Mouse (Mus musculus) neural tube, embryonic 12.5 days (tissue): ENCODE data around the gene Qsox1. TPM values are rescaled to one million over a fixed set of nuclear protein-coding genes. Genes with fewer than 3 reads are reported as not detected.
A peak's percentile ranks its signal among the peaks of the same experiment; 100 is the strongest.

Source experiments
- ATAC-seq: fragments of 200-750 bp; cut with Nextera tagmentation; 2 replicates; pipeline ENCODE4 v1.8.0; 2017; ENCODE audit warnings: low read depth, mild to moderate bottlenecking, moderate TSS enrichment, moderate library complexity; ENCODE audit not compliant: low FRiP score
- H3K27ac ChIP-seq: fragments of 300-500 bp; sonication (generic); 2 replicates; pipeline ENCODE4 v1.5.1; 2016
- H3K27me3 ChIP-seq: fragments of 300-500 bp; sonication (generic); replicated peaks from 2 replicates; pipeline ENCODE4 v1.6.1; 2016; ENCODE audit warnings: mild to moderate bottlenecking
- H3K36me3 ChIP-seq: fragments of 300-500 bp; sonication (generic); 2 replicates; pipeline ENCODE4 v1.6.1; 2016; ENCODE audit warnings: mild to moderate bottlenecking
- H3K4me1 ChIP-seq: fragments of 300-500 bp; sonication (generic); 2 replicates; pipeline ENCODE4 v1.6.1; 2016
- H3K4me2 ChIP-seq: fragments of 300-500 bp; sonication (generic); replicated peaks from 2 replicates; pipeline ENCODE4 v1.6.1; 2016; ENCODE audit warnings: mild to moderate bottlenecking
- H3K4me3 ChIP-seq: fragments of 300-500 bp; sonication (generic); 2 replicates; pipeline ENCODE4 v1.5.1; 2016
- H3K9ac ChIP-seq: fragments of 300-500 bp; sonication (generic); 2 replicates; pipeline ENCODE4 v1.6.1; 2016; ENCODE audit warnings: mild to moderate bottlenecking
- H3K9me3 ChIP-seq: fragments of 300-500 bp; sonication (generic); 2 replicates; pipeline ENCODE4 v1.6.1; 2016; ENCODE audit warnings: mild to moderate bottlenecking
- WGBS: fragments of 180-500 bp; shearing (Covaris S2); methylation state at CpG from one replicate; pipeline ENCODE4 v1.1.7; 2016; 5-methylcytosine and 5-hydroxymethylcytosine counted together
- polyA plus RNA-seq: library from polyadenylated mRNA; unstranded; fragments of >200 nt; fragmentation: Nextera tagmentation; extraction: Ambion mirVana; gene quantifications from 2 replicates; pipeline ENCODE4 v1.2.1, GENCODE M21; 2016

Gene Qsox1
- polyA plus RNA-seq, 1 experiment from 2014 or later, result 23.1 TPM

DNA sequence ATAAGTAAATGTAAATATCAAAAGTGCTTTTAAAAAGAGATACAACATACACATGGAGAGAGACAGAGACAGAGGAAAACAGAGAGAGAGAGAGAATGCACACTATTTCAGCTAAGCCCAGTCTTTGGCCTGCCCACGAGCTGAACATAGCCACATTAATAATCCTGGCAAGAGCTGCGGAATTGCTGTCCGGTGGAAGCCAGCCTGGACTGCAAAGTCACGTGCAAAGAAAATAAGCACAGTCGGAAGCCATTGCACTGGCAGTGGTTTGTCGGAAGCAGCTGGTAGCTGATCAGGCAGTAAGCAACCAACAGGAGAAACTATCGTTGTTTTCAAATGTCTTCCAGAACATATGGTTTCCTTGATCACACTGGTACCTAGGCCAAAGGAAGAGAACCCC is 55.1 kb downstream of the Qsox1 start:
- H3K27me3 ChIP-seq, result peaks cover 67% of the 10 kb centered on the region

DNA sequence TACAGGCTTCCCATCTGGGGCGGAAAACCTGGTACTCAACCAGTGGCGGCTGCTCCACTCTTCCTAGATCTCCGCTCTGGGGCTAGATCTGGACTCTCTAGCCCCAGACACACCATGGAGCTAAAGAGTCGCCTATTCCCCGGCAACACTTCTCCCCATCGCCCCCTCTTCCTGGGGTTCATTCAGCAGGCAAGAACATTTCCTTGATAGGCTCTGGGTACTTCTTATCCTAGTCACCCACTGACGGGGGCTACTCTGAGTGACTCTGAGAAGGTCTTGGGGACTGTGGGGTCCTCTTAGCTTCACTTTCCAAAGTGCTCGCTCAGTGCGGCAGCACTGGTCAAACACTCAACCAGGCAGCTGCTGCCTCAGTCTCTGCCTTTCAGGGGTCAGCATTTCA is 59.3 kb downstream of the Qsox1 start:
- no peak overlapping the region for H3K27ac ChIP-seq
- no peak overlapping the region for H3K9ac ChIP-seq
- H3K27me3 ChIP-seq, result peaks cover 77% of the 10 kb centered on the region
- no peak overlapping the region for H3K4me2 ChIP-seq
- peaks cover 6% of the 10 kb centered on the region for H3K4me1 ChIP-seq
- H3K36me3 ChIP-seq, result no peaks in the 10 kb centered on the region
- 72% methylated on average over 9 of the region's 9 CpGs for WGBS
- no peaks in the 10 kb centered on the region for H3K9me3 ChIP-seq
- no peak for ATAC-seq
- no peak overlapping the region for H3K4me3 ChIP-seq

More for the DNA sequence above, 55.1 kb downstream of the Qsox1 start:
- Histone ChIP-seq H3K27ac (no peak overlapping the region), H3K36me3 (no peaks in the 10 kb centered on the region), H3K9me3 (no peaks in the 10 kb centered on the region), H3K4me1 (no peaks in the 10 kb centered on the region; the same call in 1 of the 2 replicates), H3K4me3 (no peak overlapping the region), H3K4me2 (no peak overlapping the region), H3K9ac (no peak overlapping the region)
- no peak for ATAC-seq
- 60% methylated on average over 7 of the region's 7 CpGs for WGBS

DNA sequence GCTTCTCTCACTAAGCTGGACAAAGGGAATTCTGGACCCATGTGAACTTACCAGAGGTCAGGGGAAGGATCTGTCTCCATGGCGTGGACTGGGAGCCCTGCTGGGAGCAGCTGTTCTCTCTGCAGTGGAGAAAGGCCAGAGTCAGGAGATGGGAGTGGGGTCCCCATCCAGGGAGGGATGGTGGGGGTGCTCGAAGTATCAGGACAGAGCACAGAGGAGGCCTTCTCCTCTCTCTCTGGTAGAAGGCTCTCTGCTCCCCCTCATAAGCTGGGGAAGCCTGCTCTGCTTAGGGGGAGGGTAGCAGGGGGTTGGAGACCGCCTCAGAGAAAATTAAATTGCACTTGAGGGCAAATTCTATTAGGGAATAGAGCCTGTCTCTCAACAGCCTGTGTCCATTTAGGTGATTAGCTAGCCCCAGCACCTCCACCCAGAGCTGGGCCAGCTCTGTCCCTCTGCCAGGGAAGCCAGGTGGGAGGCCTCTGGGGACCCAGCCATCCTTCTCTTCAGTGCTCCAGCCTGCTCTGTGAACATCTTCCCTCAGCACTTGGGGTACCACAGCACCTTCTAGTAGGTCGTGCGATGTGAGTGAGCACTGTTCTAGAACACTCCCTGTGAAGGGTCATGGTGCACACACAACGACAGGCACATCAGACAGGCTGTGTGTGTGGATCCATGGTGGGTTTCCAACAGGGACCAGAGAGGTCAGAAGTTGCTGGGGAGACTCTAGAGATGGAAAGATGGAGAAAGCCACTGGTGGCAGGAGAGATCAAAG is 61.0 kb downstream of the Qsox1 start, which contains the start of gene Lhx4:
Gene Lhx4 (minus strand): TSS at position 201 of the 772 bp plus-strand sequence.
- Histone ChIP-seq H3K9me3 (no peaks in the 10 kb centered on the region), H3K9ac (no peak within 1 kb of the TSS), H3K4me1 (peaks cover 6% of the 10 kb centered on the region), H3K36me3 (no peaks in the 10 kb centered on the region), H3K4me2 (no peak within 1 kb of the TSS), H3K4me3 (no peak within 1 kb of the TSS), H3K27ac (no peak within 1 kb of the TSS), H3K27me3 (peaks cover 81% of the 10 kb centered on the region)
- WGBS, result 64% methylated on average over 6 of the region's 6 CpGs
- ATAC-seq, result peak; percentile 48; the same call in 1 of the 2 replicates

DNA sequence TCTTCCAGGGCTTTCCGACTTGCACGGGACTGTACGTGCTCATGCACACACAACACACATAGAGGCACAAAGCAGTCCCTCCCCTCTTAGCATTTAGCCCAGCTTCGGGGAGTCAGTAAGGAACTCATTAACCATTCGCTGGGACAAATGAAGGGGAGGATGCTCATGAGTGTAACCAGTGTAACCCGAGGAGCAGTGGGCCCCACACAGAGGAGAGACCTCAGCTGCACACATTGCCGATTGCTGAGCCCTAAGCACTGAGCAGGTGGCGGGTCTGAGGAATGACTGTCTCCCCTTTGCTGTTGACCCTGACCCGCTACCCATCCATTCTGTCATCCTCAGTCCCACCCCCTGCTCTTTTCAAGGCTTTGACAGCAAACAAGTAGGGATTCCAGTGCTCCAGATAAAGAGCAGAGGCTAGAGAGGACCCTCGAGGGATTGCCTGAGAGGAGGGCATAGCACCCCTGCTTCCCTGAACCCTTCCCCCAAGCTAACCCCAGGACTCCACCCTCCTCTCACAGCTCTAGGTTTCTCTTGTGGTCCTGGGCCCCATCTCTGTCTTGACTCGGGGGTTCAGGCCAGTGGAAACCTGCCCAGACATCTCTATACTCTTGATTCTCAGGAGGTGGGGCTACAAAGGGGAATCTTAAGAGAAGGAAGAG is 62.0 kb downstream of the Qsox1 start:
- Histone ChIP-seq H3K27me3 (peaks cover 91% of the 10 kb centered on the region), H3K4me2 (no peak overlapping the region), H3K4me1 (peaks cover 6% of the 10 kb centered on the region), H3K4me3 (no peak overlapping the region), H3K27ac (no peak overlapping the region), H3K36me3 (no peaks in the 10 kb centered on the region), H3K9me3 (no peaks in the 10 kb centered on the region), H3K9ac (no peak overlapping the region)
- peak; percentile 56 for ATAC-seq
- WGBS, result 8% methylated on average over 11 of the region's 11 CpGs

DNA sequence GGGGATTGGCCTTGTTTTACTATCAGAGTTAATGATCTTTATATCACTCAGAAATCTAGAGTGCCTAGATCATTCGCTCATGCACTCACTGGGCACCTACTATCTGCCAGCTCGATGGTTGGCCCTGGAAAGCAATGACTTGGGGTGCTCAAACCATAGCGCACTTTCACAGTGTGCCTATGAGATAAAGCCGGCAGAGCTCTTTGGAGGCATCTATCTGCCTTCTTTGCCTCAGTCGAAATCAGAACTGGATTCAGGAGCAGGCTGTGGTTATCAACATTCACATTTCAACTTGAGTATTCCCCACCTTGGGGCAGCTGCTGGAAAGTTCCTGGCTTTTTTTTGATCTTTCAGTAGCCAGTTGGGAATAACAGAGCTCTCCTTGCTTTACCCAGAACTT is 64.8 kb downstream of the Qsox1 start:
- Histone ChIP-seq H3K9ac (no peak overlapping the region), H3K4me3 (no peak overlapping the region), H3K9me3 (no peaks in the 10 kb centered on the region), H3K27me3 (peaks cover 89% of the 10 kb centered on the region), H3K36me3 (no peaks in the 10 kb centered on the region), H3K4me2 (no peak overlapping the region), H3K27ac (no peak overlapping the region), H3K4me1 (peaks cover 11% of the 10 kb centered on the region)
- ATAC-seq, result no peak
- WGBS, result 74% methylated on average over 5 of the region's 5 CpGs

DNA sequence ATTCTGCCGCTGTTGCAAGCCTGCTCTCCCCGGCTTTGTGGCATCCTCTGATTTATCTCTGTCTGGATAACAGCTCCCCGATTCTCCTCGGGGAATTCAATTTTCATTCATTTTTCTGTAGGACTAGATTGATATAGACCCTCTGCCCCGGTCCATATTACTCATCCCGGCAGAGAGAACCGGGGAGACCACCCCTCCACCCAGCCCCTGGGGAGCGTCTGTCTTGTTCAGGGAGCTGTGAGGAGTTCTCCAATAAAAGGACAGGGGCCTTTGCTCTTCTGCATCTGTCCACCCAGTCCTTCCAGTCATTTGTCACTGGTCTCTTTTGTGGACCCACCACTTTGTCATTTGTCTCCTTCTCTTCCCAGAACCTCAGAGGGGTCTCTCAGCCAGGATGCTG is 65.7 kb downstream of the Qsox1 start:
- no peak for ATAC-seq
- Histone ChIP-seq H3K9ac (no peak overlapping the region), H3K4me3 (no peak overlapping the region), H3K27me3 (peaks cover 89% of the 10 kb centered on the region), H3K9me3 (no peaks in the 10 kb centered on the region), H3K36me3 (no peaks in the 10 kb centered on the region), H3K4me2 (0 out of 2 replicates have a peak overlapping the region, but pooled peaks have one; percentile 21), H3K27ac (no peak overlapping the region), H3K4me1 (peaks cover 20% of the 10 kb centered on the region)
- WGBS, result 4% methylated on average over 8 of the region's 8 CpGs

DNA sequence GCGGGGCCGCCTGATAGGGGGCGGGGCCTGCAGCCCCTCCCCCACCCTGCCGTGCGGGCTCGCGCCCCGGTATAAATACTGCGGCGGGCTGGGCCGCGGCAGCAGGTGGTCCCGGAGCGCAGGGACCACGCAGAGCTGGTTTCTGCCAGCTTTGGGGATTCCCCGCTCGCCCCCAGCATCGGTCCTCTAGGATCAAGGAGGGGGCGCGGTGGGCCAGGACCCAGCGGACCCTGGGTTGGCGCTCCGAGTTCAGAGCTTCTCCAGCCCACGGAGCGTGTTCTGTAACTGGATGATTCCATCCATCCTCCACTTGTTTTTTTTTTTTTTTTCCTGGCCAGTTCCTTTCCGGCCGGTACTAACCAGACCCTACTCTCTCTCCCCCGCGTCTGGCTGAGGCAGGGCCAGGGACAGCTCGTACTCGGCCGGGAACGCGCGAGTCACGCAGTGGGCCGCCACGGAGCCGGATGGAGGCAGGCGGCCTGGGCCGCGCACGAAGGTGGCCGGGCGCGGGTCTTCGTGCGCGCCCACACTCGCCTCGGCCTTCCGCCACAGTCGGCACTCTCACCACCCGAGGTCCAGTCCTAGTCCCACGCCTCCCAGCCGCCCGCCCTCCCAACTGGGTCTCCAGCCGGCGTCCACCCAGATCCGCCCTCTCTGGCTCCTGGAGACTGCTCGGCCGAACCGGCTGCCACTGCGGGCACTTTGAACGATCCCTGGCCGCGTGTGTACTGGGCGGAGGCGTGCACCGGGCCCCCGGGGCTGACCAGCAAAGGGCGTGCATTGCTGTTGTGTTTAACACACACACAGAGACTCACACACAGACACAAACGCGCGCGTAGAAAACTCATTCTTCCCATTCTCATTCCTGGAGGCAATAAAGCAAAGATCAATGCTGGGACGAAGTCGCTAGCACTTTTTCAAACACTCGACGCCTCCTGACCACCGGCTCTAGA is 70.0 kb downstream of the Qsox1 start:
- Histone ChIP-seq H3K27ac (no peak overlapping the region), H3K9ac (peak overlapping the region; percentile 45; the same call in 1 of the 2 replicates), H3K9me3 (no peaks in the 10 kb centered on the region), H3K36me3 (no peaks in the 10 kb centered on the region), H3K4me1 (peaks cover 26% of the 10 kb centered on the region), H3K27me3 (peaks cover 89% of the 10 kb centered on the region), H3K4me3 (peak overlapping the region; percentile 43), H3K4me2 (peak overlapping the region; percentile 82)
- under 1% methylated on average over 81 of the region's 81 CpGs for WGBS
- ATAC-seq, result peak; percentile 46

DNA sequence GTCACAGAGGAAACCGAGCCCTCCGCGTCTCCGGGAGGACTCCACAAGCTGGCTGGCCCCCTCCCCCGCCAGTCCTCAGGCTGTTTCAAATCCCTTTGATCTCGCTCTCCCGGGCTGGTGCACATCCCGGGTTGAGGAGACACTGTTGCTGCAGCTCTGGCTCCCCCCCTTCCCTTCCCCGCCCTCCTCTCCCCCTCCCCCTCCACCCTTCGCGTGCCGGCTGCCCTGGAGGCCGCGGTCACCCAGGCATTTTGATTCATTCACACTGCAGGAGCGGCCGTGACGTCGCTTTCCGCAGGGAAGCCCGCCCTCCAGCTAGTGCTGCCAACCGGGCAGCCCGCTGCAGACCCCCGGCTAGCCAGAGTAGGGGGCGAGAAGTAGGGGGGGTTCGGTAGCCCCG is 70.7 kb downstream of the Qsox1 start:
- ATAC-seq, result peak; percentile 77
- H3K27ac ChIP-seq, result no peak overlapping the region
- under 1% methylated on average over 26 of the region's 26 CpGs for WGBS
- H3K27me3 ChIP-seq, result peaks cover 89% of the 10 kb centered on the region
- no peaks in the 10 kb centered on the region for H3K9me3 ChIP-seq
- peak overlapping the region; percentile 43 for H3K4me3 ChIP-seq
- peak overlapping the region; percentile 45; the same call in 1 of the 2 replicates for H3K9ac ChIP-seq
- H3K4me2 ChIP-seq, result peak overlapping the region; percentile 82
- H3K4me1 ChIP-seq, result peaks cover 26% of the 10 kb centered on the region
- no peaks in the 10 kb centered on the region for H3K36me3 ChIP-seq

DNA sequence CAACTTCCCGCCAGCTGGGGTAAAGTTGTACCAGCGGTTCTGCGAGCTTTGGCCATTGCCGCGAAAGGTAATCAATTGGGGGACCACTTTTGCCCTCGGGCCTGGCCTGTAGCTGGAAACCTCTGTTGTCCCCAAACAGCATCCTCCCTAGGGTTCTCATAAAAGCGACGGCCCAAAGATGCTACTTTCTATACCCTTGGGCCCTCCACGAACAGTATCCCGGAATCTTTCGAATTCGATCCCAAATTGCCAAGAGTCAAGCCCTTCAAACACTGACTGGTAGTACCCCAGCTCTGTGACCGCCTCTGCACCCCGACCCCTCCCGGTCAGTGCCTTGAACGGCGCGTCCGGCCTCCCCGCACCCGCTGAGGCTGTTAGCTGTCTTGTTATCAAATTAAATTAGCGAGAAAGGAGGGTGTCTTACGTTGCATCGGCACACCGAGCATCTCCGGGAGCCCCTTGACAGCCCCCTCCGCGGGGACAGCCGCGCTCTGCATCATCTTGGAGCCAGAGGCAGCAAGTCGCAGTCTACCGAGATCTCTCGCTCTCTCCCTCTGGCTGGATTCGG is 71.2 kb downstream of the Qsox1 start:
- peak overlapping the region; percentile 82 for H3K4me2 ChIP-seq
- H3K27ac ChIP-seq, result no peak overlapping the region
- H3K36me3 ChIP-seq, result no peaks in the 10 kb centered on the region

DNA sequence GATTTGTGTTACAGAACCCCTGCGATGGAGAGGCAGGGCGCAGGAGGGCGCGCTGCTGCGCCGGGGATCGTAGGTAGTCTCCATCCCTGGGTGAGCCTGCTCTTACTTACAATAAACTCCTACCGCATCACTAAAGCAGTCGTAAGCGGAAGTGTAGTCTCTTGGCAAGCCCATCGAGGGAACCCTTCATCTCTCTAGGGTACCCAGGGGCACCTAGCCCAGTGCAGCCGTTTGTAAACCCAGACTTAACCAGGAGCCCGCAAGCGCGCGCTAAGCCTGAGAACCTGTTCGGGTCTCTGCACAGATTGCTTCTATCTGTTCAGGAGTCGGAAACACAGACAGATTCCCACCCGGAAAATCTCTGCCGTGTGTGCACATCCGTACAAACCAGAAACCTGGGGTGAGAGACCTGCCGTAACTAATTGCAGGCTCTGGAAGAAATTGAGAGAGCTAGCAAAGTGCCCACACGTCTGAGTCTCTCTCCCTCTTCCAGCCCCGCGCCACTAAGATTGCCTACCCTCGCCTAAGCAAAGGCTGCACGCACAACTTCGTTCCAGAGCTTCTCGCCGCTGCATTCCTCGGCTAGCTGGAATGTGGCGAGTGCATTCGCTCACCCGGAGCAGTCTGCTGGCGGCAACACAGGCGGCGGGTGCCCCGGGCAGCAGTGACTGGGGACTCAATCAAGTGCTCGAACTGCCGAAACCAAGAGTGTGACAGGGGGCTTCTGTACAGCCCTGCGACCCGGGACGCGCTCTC is 71.9 kb downstream of the Qsox1 start:
- H3K36me3 ChIP-seq, result no peaks in the 10 kb centered on the region
- H3K4me1 ChIP-seq, result peaks cover 26% of the 10 kb centered on the region
- peak overlapping the region; percentile 82 for H3K4me2 ChIP-seq
- H3K9ac ChIP-seq, result peak overlapping the region; percentile 44; the same call in 1 of the 2 replicates
- peaks cover 88% of the 10 kb centered on the region for H3K27me3 ChIP-seq
- no peak for ATAC-seq
- under 1% methylated on average over 44 of the region's 44 CpGs for WGBS
- H3K27ac ChIP-seq, result no peak overlapping the region
- no peaks in the 10 kb centered on the region for H3K9me3 ChIP-seq
- peak overlapping the region; percentile 43 for H3K4me3 ChIP-seq

More for the DNA sequence above, 71.2 kb downstream of the Qsox1 start:
- no peaks in the 10 kb centered on the region for H3K9me3 ChIP-seq
- under 1% methylated on average over 34 of the region's 34 CpGs for WGBS
- peaks cover 88% of the 10 kb centered on the region for H3K27me3 ChIP-seq
- peaks cover 26% of the 10 kb centered on the region for H3K4me1 ChIP-seq
- H3K9ac ChIP-seq, result peak overlapping the region; percentile 44; the same call in 1 of the 2 replicates
- peak overlapping the region; percentile 43 for H3K4me3 ChIP-seq
- peak; percentile 18; the same call in 1 of the 2 replicates for ATAC-seq
